Mouse (Mus musculus) heart, adult 2 months (tissue): ENCODE measurements around the gene Dop1b.

Experiments
- CTCF ChIP-seq: fragments of 200-600 bp; IDR thresholded peaks from 2 replicates; pipeline ENCODE4 v1.8.1; 2022; ENCODE audit warnings: antibody characterized with exemption, mild to moderate bottlenecking, moderate library complexity
- EP300 ChIP-seq: fragments of 200-500 bp; IDR thresholded peaks from 2 replicates; pipeline ENCODE4 v1.6.1; 2011; ENCODE audit warnings: low read depth, low read length, control low read depth; ENCODE audit not compliant: insufficient read depth

GRCm38 (mm10) chr16:93833551-93833950, 121.8 kb downstream of the Dop1b start:
- TF ChIP-seq EP300 (no peak), CTCF (no peak)
